Mouse (Mus musculus) kidney, postnatal 0 days (tissue): ENCODE measurements at regions not wholly inside any gene's neighbourhood (a gene's known extent, or its start where the extent isn't known, plus 50 kb on each side); places are given as distances from the start of the nearest gene placed in this dataset.
A peak's percentile ranks its signal among the peaks of the same experiment; 100 is the strongest.

ENCODE experiments used
- ATAC-seq: fragments of 200-750 bp; cut with Nextera tagmentation; replicated peaks from 2 replicates; pipeline ENCODE4 v1.8.0; 2017; ENCODE audit warnings: low read depth, moderate number of reproducible peaks, moderate TSS enrichment, moderate library complexity; ENCODE audit not compliant: low FRiP score
- DNase-seq: peaks from one replicate; pipeline ENCODE4 v3.0.0-alpha.2; 2016; ENCODE audit warnings: low spot score
- H3K27ac ChIP-seq: fragments of 300-500 bp; sonication (generic); 2 replicates; pipeline ENCODE4 v1.5.1; 2014; ENCODE audit warnings: mild to moderate bottlenecking
- H3K27me3 ChIP-seq: fragments of 300-500 bp; sonication (generic); 2 replicates; pipeline ENCODE4 v1.6.1; 2014; ENCODE audit warnings: low read length, mixed read lengths; ENCODE audit not compliant: insufficient read depth
- H3K36me3 ChIP-seq: fragments of 300-500 bp; sonication (generic); 2 replicates; pipeline ENCODE4 v1.6.1; 2014; ENCODE audit warnings: low read length, mixed read lengths; ENCODE audit not compliant: insufficient read depth
- H3K4me1 ChIP-seq: fragments of 300-500 bp; sonication (generic); replicated peaks from 2 replicates; pipeline ENCODE4 v1.6.1; 2014; ENCODE audit warnings: antibody characterized with exemption, low read length, mixed read lengths; ENCODE audit not compliant: insufficient read depth
- H3K4me2 ChIP-seq: fragments of 300-500 bp; sonication (generic); 2 replicates; pipeline ENCODE4 v1.6.1; 2014; ENCODE audit warnings: mild to moderate bottlenecking, low read length, moderate library complexity, mixed read lengths
- H3K4me3 ChIP-seq: fragments of 300-500 bp; sonication (generic); replicated peaks from 2 replicates; pipeline ENCODE4 v1.5.1; 2014; ENCODE audit warnings: low read depth, low read length
- H3K9ac ChIP-seq: fragments of 300-500 bp; sonication (generic); 2 replicates; pipeline ENCODE4 v1.6.1; 2014; ENCODE audit warnings: low read depth, low read length
- H3K9me3 ChIP-seq: fragments of 300-500 bp; sonication (generic); replicated peaks from 2 replicates; pipeline ENCODE4 v1.6.1; 2016; ENCODE audit warnings: low read length, inconsistent platforms, mixed read lengths
- CTCF ChIP-seq: IDR thresholded peaks from 2 replicates; pipeline ENCODE4 v1.5.1; 2016; ENCODE audit warnings: antibody characterized with exemption, low read depth, mild to moderate bottlenecking, moderate library complexity
- WGBS: fragments of 180-500 bp; shearing (Covaris S2); extraction: QIAGEN DNeasy Blood & Tissue Kit; methylation state at CpG from one replicate; pipeline ENCODE4 v1.1.7; 2014; 5-methylcytosine and 5-hydroxymethylcytosine counted together

- Histone ChIP-seq H3K27me3 (no peaks in the 10 kb centered on the region), H3K27ac (no peak overlapping the region), H3K4me3 (no peak overlapping the region), H3K36me3 (no peaks in the 10 kb centered on the region), H3K4me1 (no peaks in the 10 kb centered on the region), H3K9me3 (no peaks in the 10 kb centered on the region), H3K9ac (no peak overlapping the region), H3K4me2 (no peak overlapping the region)
- 74% methylated on average over 2 of the region's 2 CpGs for WGBS
- no peak for ATAC-seq
- TF ChIP-seq CTCF, result no peak
- no peak for DNase-seq
Observed at GRCm38 (mm10) chr2:79090273-79090672, 165.0 kb upstream of the Itga4 start.

- ATAC-seq, result no peak
- H3K4me3 ChIP-seq, result no peak overlapping the region
- H3K9me3 ChIP-seq, result no peaks in the 10 kb centered on the region
- H3K36me3 ChIP-seq, result no peaks in the 10 kb centered on the region
- no peak for TF ChIP-seq CTCF
- no peak overlapping the region for H3K9ac ChIP-seq
- H3K4me1 ChIP-seq, result no peaks in the 10 kb centered on the region
- peak; percentile 64 for DNase-seq
- no peak overlapping the region for H3K27ac ChIP-seq
- WGBS, result 11% methylated on average over 1 of the region's 1 CpGs
- no peak overlapping the region for H3K4me2 ChIP-seq
- no peaks in the 10 kb centered on the region for H3K27me3 ChIP-seq
Observed at GRCm38 (mm10) chr2:79094298-79094697, 160.9 kb upstream of the Itga4 start.

DNA sequence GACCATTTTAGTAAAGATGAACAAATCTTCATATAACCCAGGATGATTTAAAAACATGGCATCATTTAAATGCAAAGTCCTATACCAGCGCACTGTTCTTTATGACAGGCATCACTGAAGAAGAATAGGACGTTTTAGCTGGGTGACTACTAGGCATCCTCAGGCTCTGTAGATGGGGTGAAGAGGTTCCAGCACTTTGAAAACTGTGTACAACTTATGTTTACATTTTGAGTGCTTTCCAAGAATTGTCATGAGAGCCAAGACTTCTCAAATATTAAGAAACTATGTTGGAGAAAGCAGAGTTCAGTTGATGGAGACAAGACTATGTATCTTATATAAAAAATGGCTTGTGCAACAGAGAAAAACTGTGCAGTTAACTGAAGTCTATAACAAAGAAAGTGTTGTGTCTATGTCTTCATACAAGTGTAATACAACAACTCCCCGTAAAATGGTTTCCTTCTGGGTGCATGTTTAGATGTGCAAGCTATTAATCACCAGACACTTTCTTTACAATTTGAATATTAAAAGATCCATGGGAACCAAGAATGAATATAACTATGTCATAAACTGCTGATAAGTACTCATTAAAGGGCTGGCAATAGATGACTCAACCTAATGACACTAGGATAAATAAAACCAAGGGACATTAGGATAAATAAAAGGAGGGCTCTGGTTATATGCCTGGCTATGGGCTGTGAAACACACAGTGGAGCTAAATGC lies 158.5 kb upstream of the Itga4 start:
- WGBS, result 75% methylated on average over 3 of the region's 3 CpGs
- Histone ChIP-seq H3K27ac (no peak overlapping the region), H3K9me3 (no peaks in the 10 kb centered on the region), H3K9ac (no peak overlapping the region), H3K4me2 (no peak overlapping the region), H3K27me3 (no peaks in the 10 kb centered on the region), H3K4me3 (no peak overlapping the region), H3K36me3 (no peaks in the 10 kb centered on the region), H3K4me1 (no peaks in the 10 kb centered on the region)
- DNase-seq (no peak), ATAC-seq (no peak)
- TF ChIP-seq CTCF, result no peak

- Histone ChIP-seq H3K9me3 (no peaks in the 10 kb centered on the region), H3K9ac (no peak overlapping the region), H3K4me3 (no peak overlapping the region), H3K4me2 (no peak overlapping the region), H3K4me1 (no peaks in the 10 kb centered on the region), H3K27me3 (no peaks in the 10 kb centered on the region), H3K27ac (no peak overlapping the region), H3K36me3 (no peaks in the 10 kb centered on the region)
- ATAC-seq (no peak), DNase-seq (no peak)
- 92% methylated on average over 1 of the region's 1 CpGs for WGBS
- TF ChIP-seq CTCF, result no peak
Observed at GRCm38 (mm10) chr2:79099601-79100000, 155.6 kb upstream of the Itga4 start.

- Histone ChIP-seq H3K4me1 (no peaks in the 10 kb centered on the region), H3K9ac (no peak overlapping the region), H3K4me2 (no peak overlapping the region), H3K4me3 (no peak overlapping the region), H3K27ac (no peak overlapping the region), H3K36me3 (no peaks in the 10 kb centered on the region), H3K27me3 (no peaks in the 10 kb centered on the region), H3K9me3 (no peaks in the 10 kb centered on the region)
- WGBS, result 76% methylated on average over 1 of the region's 1 CpGs
- TF ChIP-seq CTCF, result no peak
- no peak for DNase-seq
- no peak for ATAC-seq
Observed at GRCm38 (mm10) chr2:79111673-79112072, 143.6 kb upstream of the Itga4 start.

GRCm38 (mm10) chr2:79112076-79112475 lies 143.2 kb upstream of the Itga4 start:
- H3K4me2 ChIP-seq, result no peak overlapping the region
- H3K4me3 ChIP-seq, result no peak overlapping the region
- H3K27me3 ChIP-seq, result no peaks in the 10 kb centered on the region
- no peak for DNase-seq
- ATAC-seq, result no peak
- no peak overlapping the region for H3K9ac ChIP-seq
- no peaks in the 10 kb centered on the region for H3K9me3 ChIP-seq
- no peak overlapping the region for H3K27ac ChIP-seq
- no peaks in the 10 kb centered on the region for H3K36me3 ChIP-seq
- 94% methylated on average over 1 of the region's 1 CpGs for WGBS
- no peak for TF ChIP-seq CTCF
- H3K4me1 ChIP-seq, result no peaks in the 10 kb centered on the region
